Mouse (Mus musculus) CH12.LX (cell line): Measurements from ENCODE around the gene Hlcs. TPM values are rescaled to one million over a fixed set of nuclear protein-coding genes. Genes with fewer than 3 reads are reported as not detected.

Experiments used
- DNase-seq: peaks from one replicate; pipeline ENCODE4 v3.0.0-alpha.2; 2013; ENCODE audit errors: extremely low read depth
- H3K27ac ChIP-seq: 2 replicates; pipeline ENCODE4 v1.5.1; 2012; ENCODE audit warnings: low read depth, mild to moderate bottlenecking, control low read depth, moderate library complexity; ENCODE audit not compliant: insufficient read depth
- H3K27me3 ChIP-seq: replicated peaks from 2 replicates; pipeline ENCODE3; 2012; ENCODE audit warnings: inconsistent platforms
- H3K36me3 ChIP-seq, 2 experiments: replicated peaks in 1 of 2; 2 replicates each; pipeline versions ENCODE3 to v1.6.1; 2012; ENCODE audit warnings: inconsistent platforms in 1 of 2, low read length in 1 of 2, mild to moderate bottlenecking in 1 of 2, mixed read lengths in 1 of 2, moderate library complexity in 1 of 2; ENCODE audit not compliant: control insufficient read depth in 1 of 2, insufficient read depth in 1 of 2
- H3K4me1 ChIP-seq, 2 experiments: 2 replicates each; pipeline ENCODE4 v1.6.1; 2012; ENCODE audit warnings: inconsistent platforms in 1 of 2, moderate library complexity in 1 of 2; ENCODE audit not compliant: insufficient read depth in 2 of 2, control insufficient read depth in 1 of 2
- H3K4me2 ChIP-seq: 2 replicates; pipeline ENCODE4 v1.6.1; 2012; ENCODE audit warnings: low read depth, mild to moderate bottlenecking, control low read depth; ENCODE audit not compliant: poor library complexity, insufficient read depth, severe bottlenecking
- H3K4me3 ChIP-seq, 3 experiments: fragments of 150-350 bp in 1 of 3; sonication (generic) in 1 of 3; replicated peaks in 1 of 3; 2 replicates each; pipeline versions ENCODE3 to v1.5.1; 2011 to 2012; ENCODE audit warnings: low read depth in 2 of 3, low read length in 2 of 3, mild to moderate bottlenecking in 2 of 3, moderate library complexity in 2 of 3, control low read depth in 1 of 3, improper control_type of control experiment in 1 of 3, inconsistent platforms in 1 of 3, mixed read lengths in 1 of 3; ENCODE audit not compliant: poor library complexity in 1 of 3
- H3K79me2 ChIP-seq: replicated peaks from 2 replicates; pipeline ENCODE4 v1.6.1; 2012; ENCODE audit warnings: mild to moderate bottlenecking, moderate library complexity; ENCODE audit not compliant: control insufficient read depth, poor library complexity, insufficient read depth, severe bottlenecking; ENCODE audit errors: extremely low read depth
- H3K9ac ChIP-seq: 2 replicates; pipeline ENCODE4 v1.6.1; 2012; ENCODE audit warnings: low read depth, mild to moderate bottlenecking, control low read depth, moderate library complexity; ENCODE audit not compliant: insufficient read depth
- H3K9me3 ChIP-seq: replicated peaks from 2 replicates; pipeline ENCODE3; 2012; ENCODE audit warnings: low read length, inconsistent platforms, mixed read lengths
- CHD2 ChIP-seq: IDR thresholded peaks from 2 replicates; pipeline ENCODE4 v1.6.1; 2011; ENCODE audit warnings: low read length, improper control_type of control experiment
- CTCF ChIP-seq, 2 experiments: IDR thresholded peaks in 1 of 2; conservative IDR thresholded peaks in 1 of 2; 2 replicates each; pipeline ENCODE4 v1.5.1; 2011 to 2012; ENCODE audit warnings: low read depth in 2 of 2, low read length in 2 of 2, improper control_type of control experiment in 1 of 2, inconsistent platforms in 1 of 2, mild to moderate bottlenecking in 1 of 2, moderate library complexity in 1 of 2
- ELF1 ChIP-seq: IDR thresholded peaks from 2 replicates; pipeline ENCODE4 v1.6.1; 2014; ENCODE audit warnings: low read depth, mild to moderate bottlenecking, inconsistent platforms, low read length, improper control_type of control experiment
- EP300 ChIP-seq: IDR thresholded peaks from 2 replicates; pipeline ENCODE4 v1.6.1; 2011; ENCODE audit warnings: low read length, improper control_type of control experiment
- HCFC1 ChIP-seq: IDR thresholded peaks from 2 replicates; pipeline ENCODE4 v1.6.1; 2012; ENCODE audit warnings: low read depth, mild to moderate bottlenecking, inconsistent platforms, low read length, improper control_type of control experiment
- IRF4 ChIP-seq: IDR thresholded peaks from 2 replicates; pipeline ENCODE4 v1.6.1; 2014; ENCODE audit warnings: low read depth, mild to moderate bottlenecking, inconsistent platforms, low read length, improper control_type of control experiment
- JUN ChIP-seq: IDR thresholded peaks from 2 replicates; pipeline ENCODE4 v1.6.1; 2011; ENCODE audit warnings: low read depth, mild to moderate bottlenecking, low read length, improper control_type of control experiment, moderate library complexity; ENCODE audit not compliant: insufficient read depth
- JUND ChIP-seq: conservative IDR thresholded peaks from 2 replicates; pipeline ENCODE4 v1.6.1; 2011; ENCODE audit warnings: low read depth, low read length, improper control_type of control experiment
- KAT2A ChIP-seq: IDR thresholded peaks from 2 replicates; pipeline ENCODE4 v1.6.1; 2012; ENCODE audit warnings: low read length, improper control_type of control experiment, inconsistent platforms; ENCODE audit not compliant: insufficient replicate concordance
- MAX ChIP-seq: IDR thresholded peaks from 2 replicates; pipeline ENCODE4 v1.6.1; 2011; ENCODE audit warnings: low read length, improper control_type of control experiment
- MAZ ChIP-seq: IDR thresholded peaks from 2 replicates; pipeline ENCODE4 v1.6.1; 2012; ENCODE audit warnings: low read depth, mild to moderate bottlenecking, inconsistent platforms, low read length, improper control_type of control experiment, moderate library complexity
- NELFE ChIP-seq: IDR thresholded peaks from 2 replicates; pipeline ENCODE4 v1.6.1; 2011; ENCODE audit warnings: low read depth, low read length, improper control_type of control experiment
- NRF1 ChIP-seq: IDR thresholded peaks from 2 replicates; pipeline ENCODE4 v1.6.1; 2014; ENCODE audit warnings: low read depth, mild to moderate bottlenecking, inconsistent platforms, low read length, improper control_type of control experiment, moderate library complexity
- PAX5 ChIP-seq: IDR thresholded peaks from 2 replicates; pipeline ENCODE4 v1.6.1; 2012; ENCODE audit warnings: low read length, inconsistent platforms, mixed read lengths
- RAD21 ChIP-seq: IDR thresholded peaks from 2 replicates; pipeline ENCODE4 v1.6.1; 2011; ENCODE audit warnings: low read depth, mild to moderate bottlenecking, low read length, improper control_type of control experiment, moderate library complexity
- SIN3A ChIP-seq: IDR thresholded peaks from 2 replicates; pipeline ENCODE4 v1.6.1; 2012; ENCODE audit warnings: low read length, improper control_type of control experiment, inconsistent platforms
- SMC3 ChIP-seq: IDR thresholded peaks from 2 replicates; pipeline ENCODE4 v1.6.1; 2011; ENCODE audit warnings: low read depth, low read length, improper control_type of control experiment
- TBP ChIP-seq: conservative IDR thresholded peaks from 2 replicates; pipeline ENCODE4 v1.6.1; 2011; ENCODE audit warnings: low read depth, low read length, improper control_type of control experiment
- TCF12 ChIP-seq: IDR thresholded peaks from 2 replicates; pipeline ENCODE4 v1.6.1; 2014; ENCODE audit warnings: low read depth, mild to moderate bottlenecking, inconsistent platforms, low read length, improper control_type of control experiment
- UBTF ChIP-seq: IDR thresholded peaks from 2 replicates; pipeline ENCODE4 v1.6.1; 2012; ENCODE audit warnings: low read depth, mild to moderate bottlenecking, inconsistent platforms, low read length, improper control_type of control experiment, moderate library complexity
- USF1 ChIP-seq: IDR thresholded peaks from 2 replicates; pipeline ENCODE4 v1.6.1; 2014; ENCODE audit warnings: low read depth, mild to moderate bottlenecking, inconsistent platforms, low read length, improper control_type of control experiment
- ZC3H11A ChIP-seq: IDR thresholded peaks from 2 replicates; pipeline ENCODE4 v1.6.1; 2012; ENCODE audit warnings: low read depth, mild to moderate bottlenecking, inconsistent platforms, low read length, improper control_type of control experiment
- ZMIZ1 ChIP-seq: IDR thresholded peaks from 2 replicates; pipeline ENCODE4 v1.6.1; 2012; ENCODE audit warnings: low read depth, mild to moderate bottlenecking, inconsistent platforms, low read length, improper control_type of control experiment
- ZNF384 ChIP-seq: IDR thresholded peaks from 2 replicates; pipeline ENCODE4 v1.6.1; 2012; ENCODE audit warnings: low read depth, low read length, improper control_type of control experiment, inconsistent platforms
- dilution Hi-C: fragments of 300-500 bp; cut with MboI; formaldehyde crosslinking; loops from 2 replicates; pipeline ENCODE4 v1.14.3; 2020; ENCODE audit warnings: low sequenced_read_pairs; ENCODE audit not compliant: extremely low pct_unique_long_range_greater_than_20kb, extremely low pct_ligation_motif_present
- in situ Hi-C: fragments of 300-500 bp; cut with MboI; formaldehyde crosslinking; loops from 3 replicates; pipeline ENCODE4 v1.14.3; 2019; ENCODE audit warnings: low sequenced_read_pairs, low pct_ligation_motif_present, low pct_unique_long_range_greater_than_20kb, mixed read lengths
- polyA plus RNA-seq: library from polyadenylated mRNA; unstranded; fragments of >175 nt; gene quantifications from 2 replicates; pipeline ENCODE4 v1.2.1, GENCODE M21; 2012; ENCODE audit warnings: low read depth; ENCODE audit not compliant: insufficient read length
- total RNA-seq, 2 experiments: library from RNA; depleted of rRNA; stranded (reverse); fragments of 300-350 nt in 1 of 2; fragments of >200 nt in 1 of 2; gene quantifications; 2 replicates each; pipeline ENCODE4 v1.2.3; 2012 to 2014

The Hlcs gene
- total and polyA plus RNA-seq, 3 experiments = 5.3 to 12.5 (median 9.4) TPM

DNA sequence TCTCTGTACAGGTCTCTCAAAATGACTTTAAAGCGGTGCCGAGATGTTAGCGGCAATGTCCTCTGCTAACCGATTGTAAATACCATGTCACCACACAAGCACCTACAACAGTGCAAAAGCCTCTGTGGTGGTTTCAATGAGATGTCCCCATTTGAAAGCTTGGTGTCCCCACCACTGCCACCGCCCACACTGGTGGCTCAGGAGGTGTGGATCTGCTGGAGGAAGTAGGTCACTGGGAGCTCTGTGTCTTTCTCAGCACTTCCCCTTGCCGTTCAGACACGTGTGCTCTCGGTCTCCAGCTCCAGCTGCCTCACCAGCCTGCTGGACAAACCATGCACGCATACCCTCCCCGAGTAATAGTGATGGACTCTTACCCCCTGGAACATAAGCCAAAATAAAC is 72.2 kb downstream of the Hlcs start:
- Histone ChIP-seq H3K36me3 (peaks cover 0 to 19% of the 10 kb centered on the region in 2 experiments), H3K4me3 (no peak overlapping the region), H3K9ac (no peak overlapping the region), H3K4me1 (peaks cover 15 to 64% of the 10 kb centered on the region in 2 experiments), H3K9me3 (peaks cover 5% of the 10 kb centered on the region), H3K27ac (no peak overlapping the region), H3K4me2 (no peak overlapping the region), H3K27me3 (no peaks in the 10 kb centered on the region), H3K79me2 (no peaks in the 10 kb centered on the region)
- in situ Hi-C loops (no loop called here), dilution Hi-C loops (no loop called here)
- no peak for TF ChIP-seq RAD21
- no peak for TF ChIP-seq SIN3A
- TF ChIP-seq JUN = no peak
- no peak for TF ChIP-seq CHD2
- no peak for TF ChIP-seq JUND
- peak; percentile 40 for DNase-seq

DNA sequence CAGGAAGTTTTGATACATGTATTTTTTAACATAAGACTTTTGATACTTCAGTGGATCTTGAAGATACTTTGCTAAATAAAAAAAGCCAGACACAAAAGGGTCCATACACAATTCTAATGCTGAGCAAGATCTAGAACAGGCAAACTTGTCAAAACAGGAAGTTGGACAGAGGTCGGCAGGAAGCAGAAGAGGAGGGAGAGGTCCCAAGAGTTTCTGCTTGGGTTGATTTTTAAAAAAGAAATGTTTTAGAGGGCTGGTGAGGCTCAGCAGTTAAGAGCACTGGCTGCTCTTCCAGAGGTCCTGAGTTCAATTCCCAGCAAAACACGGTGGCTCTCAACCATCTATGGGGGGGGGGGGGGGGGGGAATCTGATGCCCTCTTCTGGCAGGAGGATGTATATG is 73.2 kb downstream of the Hlcs start:
- H3K9me3 ChIP-seq = peaks cover 5% of the 10 kb centered on the region
- DNase-seq = peak; percentile 69
- dilution Hi-C loops = no loop called here

DNA sequence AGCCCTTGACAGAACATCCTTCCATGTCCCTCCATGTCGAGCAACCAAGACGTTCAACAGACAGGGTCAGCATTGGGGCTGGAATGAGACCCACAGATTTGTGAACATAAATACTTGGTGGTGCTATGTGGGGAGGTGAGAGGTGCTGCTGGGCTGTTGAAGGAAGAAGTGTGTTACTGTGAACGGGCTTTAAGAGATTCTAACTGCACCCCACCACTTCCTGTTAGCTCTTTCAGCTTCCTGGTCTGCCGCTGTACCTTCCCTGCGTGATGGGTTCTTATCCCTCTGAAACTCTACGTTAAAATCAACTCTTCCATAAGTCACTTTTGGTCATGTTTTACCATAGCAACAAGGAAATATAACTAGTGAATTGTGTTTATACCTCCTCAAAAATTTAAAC is 73.8 kb downstream of the Hlcs start:
- dilution Hi-C loops = no loop called here
- peaks cover 5% of the 10 kb centered on the region for H3K9me3 ChIP-seq
- DNase-seq = no peak
- no peak overlapping the region for H3K4me2 ChIP-seq
- no peak overlapping the region for H3K4me3 ChIP-seq
- peaks cover 0 to 13% of the 10 kb centered on the region in 2 experiments for H3K36me3 ChIP-seq
- H3K79me2 ChIP-seq = no peaks in the 10 kb centered on the region
- peaks cover 12 to 65% of the 10 kb centered on the region in 2 experiments for H3K4me1 ChIP-seq
- in situ Hi-C loops = no loop called here
- TF ChIP-seq JUN (no peak), NELFE (no peak), PAX5 (no peak), KAT2A (no peak), TBP (no peak), JUND (no peak), SMC3 (no peak), UBTF (no peak)
- TF ChIP-seq, all 38 proteins: peak for 0
- Histone ChIP-seq H3K9ac (no peak overlapping the region), H3K27ac (no peak overlapping the region), H3K27me3 (no peaks in the 10 kb centered on the region)

More for the DNA sequence above, 73.2 kb downstream of the Hlcs start:
- TF ChIP-seq SMC3 = no peak
- TF ChIP-seq CTCF (conservative IDR thresholded peaks at IDR 0.05 in 1 of 2, IDR thresholded peaks at IDR 0.05 in 1 of 2; ENCODE audit: low read depth in 2 of 2, low read length in 2 of 2) = peak in 1 of 2 experiments; percentile 39; a peak in 1 of 4 replicates
- no peak for TF ChIP-seq MAX
- 0 out of 2 replicates have a peak, but pooled peaks have one; percentile 3 for TF ChIP-seq MAZ
- peak; percentile 56; the same call in 1 of the 2 replicates for TF ChIP-seq IRF4
- TF ChIP-seq NRF1 = no peak
- no peak for TF ChIP-seq TBP
- no peak for TF ChIP-seq USF1
- no peak for TF ChIP-seq ZC3H11A
- peak; percentile 50 for TF ChIP-seq EP300
- TF ChIP-seq TCF12 = no peak
- no peak for TF ChIP-seq HCFC1
- TF ChIP-seq ZNF384 = no peak
- TF ChIP-seq SIN3A = no peak
- 0 out of 2 replicates have a peak, but pooled peaks have one; percentile 29 for TF ChIP-seq JUND
- no peak for TF ChIP-seq ZMIZ1
- TF ChIP-seq ELF1 = 0 out of 2 replicates have a peak, but pooled peaks have one; percentile 50
- Histone ChIP-seq H3K4me2 (no peak overlapping the region; the same call in 1 of the 2 replicates), H3K4me3 (no peak overlapping the region), H3K9ac (no peak overlapping the region), H3K4me1 (peaks cover 12 to 64% of the 10 kb centered on the region in 2 experiments), H3K36me3 (peaks cover 0 to 15% of the 10 kb centered on the region in 2 experiments), H3K27me3 (no peaks in the 10 kb centered on the region), H3K79me2 (no peaks in the 10 kb centered on the region), H3K27ac (no peak overlapping the region)
- in situ Hi-C loops = no loop called here
